Mouse (Mus musculus): ENCODE measurements around the gene Lbx1. TPM values are rescaled to one million over a fixed set of nuclear protein-coding genes. Genes with fewer than 3 reads are reported as not detected.

The Lbx1 gene
- polyA plus RNA-seq, 1 experiment from 2014 or later, result not detected

- no peak overlapping the region for H3K4me2 ChIP-seq (ENCODE audit: low read depth, low read length, severe bottlenecking)
- H3K9me3 ChIP-seq (ENCODE audit: control insufficient read depth, low read length), result peaks cover 3% of the 10 kb centered on the region
- H3K27ac ChIP-seq (ENCODE audit: low read depth, low read length), result no peak overlapping the region
- H3K27me3 ChIP-seq (ENCODE audit: control insufficient read depth, insufficient read depth, low read length), result no peaks in the 10 kb centered on the region
- DNase-seq (ENCODE audit: low spot score), result no peak
- 60% methylated on average over 4 of the region's 4 CpGs for WGBS
- no peaks in the 10 kb centered on the region for H3K36me3 ChIP-seq (ENCODE audit: control insufficient read depth, insufficient read depth, low read length)
- no peak overlapping the region for H3K4me3 ChIP-seq (ENCODE audit: low read depth, low read length)
- H3K4me1 ChIP-seq (replicated peaks; ENCODE audit: control insufficient read depth, insufficient read depth, low read length), result no peaks in the 10 kb centered on the region
- no peak overlapping the region for H3K9ac ChIP-seq (ENCODE audit: low read length)
- no peak for ATAC-seq (replicated peaks; ENCODE audit: low FRiP score)
Measured at GRCm38 (mm10) chr19:45194651-45195050, 41.0 kb downstream of the Lbx1 start.

Other genes starting within 250 kb of the Lbx1 start
- 7.1 and 7.4 TPM in 2 replicates for gene Sema4g, start 246.7 kb downstream of the Lbx1 start, polyA plus RNA-seq (2014; fragmentation: Nextera tagmentation; extraction: Ambion mirVana)
- gene Twnk, start 230.1 kb downstream of the Lbx1 start, polyA plus RNA-seq (2014; fragmentation: Nextera tagmentation; extraction: Ambion mirVana), result 18.4 and 19.9 TPM in 2 replicates
- 71.4 and 78.1 TPM in 2 replicates for gene Mrpl43, start 229.4 kb downstream of the Lbx1 start, polyA plus RNA-seq (2014; fragmentation: Nextera tagmentation; extraction: Ambion mirVana)
- gene Lzts2, start 221.4 kb downstream of the Lbx1 start, polyA plus RNA-seq (2014; fragmentation: Nextera tagmentation; extraction: Ambion mirVana), result 52.7 and 56.9 TPM in 2 replicates
- 0.61 and 0.63 TPM in 2 replicates for gene Pdzd7, start 190.1 kb downstream of the Lbx1 start, polyA plus RNA-seq (2014; fragmentation: Nextera tagmentation; extraction: Ambion mirVana)
- 15.4 and 18.7 TPM in 2 replicates for gene Sfxn3, start 188.3 kb downstream of the Lbx1 start, polyA plus RNA-seq (2014; fragmentation: Nextera tagmentation; extraction: Ambion mirVana)
- gene Kazald1, start 160.6 kb downstream of the Lbx1 start, polyA plus RNA-seq (2014; fragmentation: Nextera tagmentation; extraction: Ambion mirVana), result 0.20 and 0.31 TPM in 2 replicates
- gene Tlx1, start 85.1 kb downstream of the Lbx1 start, polyA plus RNA-seq (2014; fragmentation: Nextera tagmentation; extraction: Ambion mirVana), result not detected in 2 replicates
- gene Btrc, start 127.9 kb upstream of the Lbx1 start, polyA plus RNA-seq (2014; fragmentation: Nextera tagmentation; extraction: Ambion mirVana), result 54.1 and 58.8 TPM in 2 replicates